Mouse (Mus musculus): ENCODE data around the gene Smim8. TPM values are rescaled to one million over a fixed set of nuclear protein-coding genes. Genes with fewer than 3 reads are reported as not detected.
A peak's percentile ranks its signal among the peaks of the same experiment; 100 is the strongest.

Gene Smim8
- 50.8 and 55.0 TPM in 2 replicates for polyA plus RNA-seq (2015; fragmentation: Nextera tagmentation; extraction: Ambion mirVana)

- Histone ChIP-seq H3K4me1 (replicated peaks) (peaks cover 9% of the 10 kb centered on the region), H3K4me3 (peak within 1 kb of the TSS; percentile 61), H3K36me3 (no peaks in the 10 kb centered on the region), H3K27me3 (no peaks in the 10 kb centered on the region), H3K27ac (peak within 1 kb of the TSS; percentile 85), H3K9me3 (no peaks in the 10 kb centered on the region), H3K9ac (peak within 1 kb of the TSS; percentile 75), H3K4me2 (peak within 1 kb of the TSS; percentile 71)
- peak; percentile 96 for ATAC-seq (ENCODE audit: low FRiP score)
- 6% methylated on average over 40 of the region's 40 CpGs for WGBS
These were observed at the start of gene Smim8 for GRCm38 (mm10) chr4:34777677-34778527. TSS of gene Smim8 (minus strand) at chr4:34778423.

GRCm38 (mm10) chr4:34823901-34824300 lies 45.7 kb upstream of the Smim8 start:
- WGBS: 95% methylated on average over 1 of the region's 1 CpGs
- no peak overlapping the region for H3K4me2 ChIP-seq
- H3K4me1 ChIP-seq (replicated peaks): no peaks in the 10 kb centered on the region
- H3K9me3 ChIP-seq: no peaks in the 10 kb centered on the region
- no peak for ATAC-seq (ENCODE audit: low FRiP score)
- peak overlapping the region; percentile 23; the same call in 1 of the 2 replicates for H3K27ac ChIP-seq
- no peak overlapping the region for H3K9ac ChIP-seq
- H3K36me3 ChIP-seq: peaks cover 14% of the 10 kb centered on the region
- no peaks in the 10 kb centered on the region for H3K27me3 ChIP-seq
- no peak overlapping the region for H3K4me3 ChIP-seq

GRCm38 (mm10) chr4:34819904-34820303 lies 41.7 kb upstream of the Smim8 start:
- Histone ChIP-seq H3K9me3 (no peaks in the 10 kb centered on the region), H3K4me3 (no peak overlapping the region), H3K4me1 (replicated peaks) (no peaks in the 10 kb centered on the region), H3K36me3 (peaks cover 37% of the 10 kb centered on the region), H3K27ac (no peak overlapping the region), H3K9ac (no peak overlapping the region), H3K4me2 (no peak overlapping the region), H3K27me3 (no peaks in the 10 kb centered on the region)
- ATAC-seq (ENCODE audit: low FRiP score): no peak
- WGBS: 93% methylated on average over 4 of the region's 4 CpGs

GRCm38 (mm10) chr4:34801166-34802034 lies 23.2 kb upstream of the Smim8 start:
- H3K4me1 ChIP-seq (replicated peaks): peaks cover 10% of the 10 kb centered on the region
- peaks cover 22% of the 10 kb centered on the region for H3K36me3 ChIP-seq
- H3K4me3 ChIP-seq: no peak overlapping the region
- 0 out of 2 replicates have a peak overlapping the region, but pooled peaks have one; percentile 40 for H3K27ac ChIP-seq
- ATAC-seq (ENCODE audit: low FRiP score): peak; percentile 71
- 77% methylated on average over 14 of the region's 14 CpGs for WGBS
- H3K9ac ChIP-seq: no peak overlapping the region
- no peak overlapping the region for H3K4me2 ChIP-seq
- no peaks in the 10 kb centered on the region for H3K27me3 ChIP-seq
- no peaks in the 10 kb centered on the region for H3K9me3 ChIP-seq

- H3K4me2 ChIP-seq: no peak overlapping the region
- 0 out of 2 replicates have a peak, but pooled peaks cover 2% of the 10 kb centered on the region for H3K36me3 ChIP-seq
- no peaks in the 10 kb centered on the region for H3K9me3 ChIP-seq
- no peak overlapping the region for H3K27ac ChIP-seq
- ATAC-seq (ENCODE audit: low FRiP score): no peak
- H3K27me3 ChIP-seq: no peaks in the 10 kb centered on the region
- WGBS: 95% methylated on average over 2 of the region's 2 CpGs
- H3K9ac ChIP-seq: no peak overlapping the region
- H3K4me3 ChIP-seq: no peak overlapping the region
- peaks cover 10% of the 10 kb centered on the region for H3K4me1 ChIP-seq (replicated peaks)
These were observed 19.8 kb upstream of the Smim8 start for GRCm38 (mm10) chr4:34798005-34798404.

- no peak for ATAC-seq (ENCODE audit: low FRiP score)
- peaks cover 10% of the 10 kb centered on the region for H3K4me1 ChIP-seq (replicated peaks)
- no peak overlapping the region for H3K4me2 ChIP-seq
- H3K9ac ChIP-seq: no peak overlapping the region
- H3K36me3 ChIP-seq: no peaks in the 10 kb centered on the region
- H3K9me3 ChIP-seq: no peaks in the 10 kb centered on the region
- H3K27me3 ChIP-seq: no peaks in the 10 kb centered on the region
- H3K27ac ChIP-seq: no peak overlapping the region
- WGBS: 85% methylated on average over 8 of the region's 8 CpGs
- H3K4me3 ChIP-seq: no peak overlapping the region
These were observed 19.2 kb upstream of the Smim8 start for GRCm38 (mm10) chr4:34797294-34797983.

GRCm38 (mm10) chr4:34796294-34796693 lies 18.1 kb upstream of the Smim8 start:
- no peaks in the 10 kb centered on the region for H3K27me3 ChIP-seq
- H3K4me3 ChIP-seq: no peak overlapping the region
- no peak overlapping the region for H3K4me2 ChIP-seq
- no peak overlapping the region for H3K27ac ChIP-seq
- H3K36me3 ChIP-seq: no peaks in the 10 kb centered on the region
- WGBS: 77% methylated on average over 5 of the region's 5 CpGs
- H3K9ac ChIP-seq: no peak overlapping the region
- H3K9me3 ChIP-seq: no peaks in the 10 kb centered on the region
- H3K4me1 ChIP-seq (replicated peaks): peaks cover 2% of the 10 kb centered on the region; the same call in 1 of the 2 replicates
- ATAC-seq (ENCODE audit: low FRiP score): no peak; the same call in 1 of the 2 replicates

- no peak overlapping the region for H3K9ac ChIP-seq
- no peaks in the 10 kb centered on the region for H3K36me3 ChIP-seq
- H3K27me3 ChIP-seq: no peaks in the 10 kb centered on the region
- no peak overlapping the region for H3K4me3 ChIP-seq
- WGBS: 86% methylated on average over 3 of the region's 3 CpGs
- H3K4me1 ChIP-seq (replicated peaks): no peaks in the 10 kb centered on the region
- no peak overlapping the region for H3K27ac ChIP-seq
- H3K9me3 ChIP-seq: no peaks in the 10 kb centered on the region
- ATAC-seq (ENCODE audit: low FRiP score): no peak
- H3K4me2 ChIP-seq: no peak overlapping the region
These were observed 8.3 kb upstream of the Smim8 start for GRCm38 (mm10) chr4:34786476-34786875.

- 67% methylated on average over 2 of the region's 2 CpGs for WGBS
- 0 out of 2 replicates have a peak, but pooled peaks have one; percentile 21 for ATAC-seq (ENCODE audit: low FRiP score)
- H3K4me3 ChIP-seq: no peak overlapping the region
- no peaks in the 10 kb centered on the region for H3K27me3 ChIP-seq
- no peaks in the 10 kb centered on the region for H3K9me3 ChIP-seq
- H3K4me2 ChIP-seq: no peak overlapping the region
- H3K27ac ChIP-seq: no peak overlapping the region
- H3K4me1 ChIP-seq (replicated peaks): no peaks in the 10 kb centered on the region
- no peak overlapping the region for H3K9ac ChIP-seq
- H3K36me3 ChIP-seq: no peaks in the 10 kb centered on the region
These were observed 7.4 kb upstream of the Smim8 start for GRCm38 (mm10) chr4:34785646-34786045.

GRCm38 (mm10) chr4:34784865-34785264 lies 6.6 kb upstream of the Smim8 start:
- 56% methylated on average over 5 of the region's 5 CpGs for WGBS
- Histone ChIP-seq H3K9ac (no peak overlapping the region), H3K36me3 (no peaks in the 10 kb centered on the region), H3K4me3 (no peak overlapping the region), H3K27ac (no peak overlapping the region), H3K9me3 (no peaks in the 10 kb centered on the region), H3K27me3 (no peaks in the 10 kb centered on the region), H3K4me1 (replicated peaks) (no peaks in the 10 kb centered on the region), H3K4me2 (no peak overlapping the region)
- no peak for ATAC-seq (ENCODE audit: low FRiP score)

- H3K4me3 ChIP-seq: no peak overlapping the region
- H3K4me1 ChIP-seq (replicated peaks): peaks cover under 1% of the 10 kb centered on the region
- H3K9me3 ChIP-seq: no peaks in the 10 kb centered on the region
- no peak overlapping the region for H3K9ac ChIP-seq
- ATAC-seq (ENCODE audit: low FRiP score): no peak
- 44% methylated on average over 4 of the region's 4 CpGs for WGBS
- H3K27me3 ChIP-seq: no peaks in the 10 kb centered on the region
- H3K36me3 ChIP-seq: no peaks in the 10 kb centered on the region
- H3K27ac ChIP-seq: no peak overlapping the region
- H3K4me2 ChIP-seq: no peak overlapping the region
These were observed 4.5 kb upstream of the Smim8 start for GRCm38 (mm10) chr4:34782730-34783129.

All from hindbrain, embryonic 13.5 days (tissue).